Mouse (Mus musculus): ENCODE measurements around the gene Olfr605.

DNA sequence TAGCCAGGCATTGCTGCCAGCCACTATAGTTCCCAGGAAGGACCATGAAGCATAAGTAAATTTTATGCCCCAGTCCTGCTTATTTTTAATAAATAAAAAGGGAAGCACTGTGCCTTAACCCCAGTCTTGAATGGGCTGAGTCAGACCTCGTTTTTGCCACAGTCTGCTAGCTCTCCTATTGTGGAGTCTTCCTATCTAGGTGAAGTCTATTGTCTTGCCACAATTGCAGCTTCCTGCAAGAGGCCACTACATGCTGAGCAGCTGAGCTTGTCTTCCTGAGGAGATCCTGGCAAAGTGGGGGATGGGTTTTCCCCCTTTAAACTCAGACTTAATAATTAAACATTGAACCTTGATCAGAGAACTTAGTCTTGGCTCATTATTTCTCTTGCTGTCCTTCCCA, 46.3 kb downstream of the Olfr605 start:
- TF ChIP-seq CTCF (IDR thresholded peaks at IDR 0.05; ENCODE audit: low read depth, low read length) (no peak), POLR2A (IDR thresholded peaks at IDR 0.05; ENCODE audit: extremely low read depth, insufficient read depth, low read length) (no peak)
